Mouse (Mus musculus) CH12.LX (cell line): ENCODE results near the gene Gdf10. TPM values are rescaled to one million over a fixed set of nuclear protein-coding genes. Genes with fewer than 3 reads are reported as not detected.

Source experiments
- DNase-seq: peaks from one replicate; pipeline ENCODE4 v3.0.0-alpha.2; 2013; ENCODE audit errors: extremely low read depth
- H3K27ac ChIP-seq: 2 replicates; pipeline ENCODE4 v1.5.1; 2012; ENCODE audit warnings: low read depth, mild to moderate bottlenecking, control low read depth, moderate library complexity; ENCODE audit not compliant: insufficient read depth
- H3K27me3 ChIP-seq: replicated peaks from 2 replicates; pipeline ENCODE3; 2012; ENCODE audit warnings: inconsistent platforms
- H3K36me3 ChIP-seq, 2 experiments: replicated peaks in 1 of 2; 2 replicates each; pipeline versions ENCODE3 to v1.6.1; 2012; ENCODE audit warnings: inconsistent platforms in 1 of 2, low read length in 1 of 2, mild to moderate bottlenecking in 1 of 2, mixed read lengths in 1 of 2, moderate library complexity in 1 of 2; ENCODE audit not compliant: control insufficient read depth in 1 of 2, insufficient read depth in 1 of 2
- H3K4me1 ChIP-seq, 2 experiments: 2 replicates each; pipeline ENCODE4 v1.6.1; 2012; ENCODE audit warnings: inconsistent platforms in 1 of 2, moderate library complexity in 1 of 2; ENCODE audit not compliant: insufficient read depth in 2 of 2, control insufficient read depth in 1 of 2
- H3K4me2 ChIP-seq: 2 replicates; pipeline ENCODE4 v1.6.1; 2012; ENCODE audit warnings: low read depth, mild to moderate bottlenecking, control low read depth; ENCODE audit not compliant: poor library complexity, insufficient read depth, severe bottlenecking
- H3K4me3 ChIP-seq, 3 experiments: fragments of 150-350 bp in 1 of 3; sonication (generic) in 1 of 3; replicated peaks in 1 of 3; 2 replicates each; pipeline versions ENCODE3 to v1.5.1; 2011 to 2012; ENCODE audit warnings: low read depth in 2 of 3, low read length in 2 of 3, mild to moderate bottlenecking in 2 of 3, moderate library complexity in 2 of 3, control low read depth in 1 of 3, improper control_type of control experiment in 1 of 3, inconsistent platforms in 1 of 3, mixed read lengths in 1 of 3; ENCODE audit not compliant: poor library complexity in 1 of 3
- H3K79me2 ChIP-seq: replicated peaks from 2 replicates; pipeline ENCODE4 v1.6.1; 2012; ENCODE audit warnings: mild to moderate bottlenecking, moderate library complexity; ENCODE audit not compliant: control insufficient read depth, poor library complexity, insufficient read depth, severe bottlenecking; ENCODE audit errors: extremely low read depth
- H3K9ac ChIP-seq: 2 replicates; pipeline ENCODE4 v1.6.1; 2012; ENCODE audit warnings: low read depth, mild to moderate bottlenecking, control low read depth, moderate library complexity; ENCODE audit not compliant: insufficient read depth
- H3K9me3 ChIP-seq: replicated peaks from 2 replicates; pipeline ENCODE3; 2012; ENCODE audit warnings: low read length, inconsistent platforms, mixed read lengths
- CHD1 ChIP-seq: IDR thresholded peaks from 2 replicates; pipeline ENCODE4 v1.6.1; 2012; ENCODE audit warnings: low read depth, low read length, improper control_type of control experiment, inconsistent platforms
- CHD2 ChIP-seq: IDR thresholded peaks from 2 replicates; pipeline ENCODE4 v1.6.1; 2011; ENCODE audit warnings: low read length, improper control_type of control experiment
- CTCF ChIP-seq, 2 experiments: IDR thresholded peaks in 1 of 2; conservative IDR thresholded peaks in 1 of 2; 2 replicates each; pipeline ENCODE4 v1.5.1; 2011 to 2012; ENCODE audit warnings: low read depth in 2 of 2, low read length in 2 of 2, improper control_type of control experiment in 1 of 2, inconsistent platforms in 1 of 2, mild to moderate bottlenecking in 1 of 2, moderate library complexity in 1 of 2
- E2F4 ChIP-seq: IDR thresholded peaks from 2 replicates; pipeline ENCODE4 v1.6.1; 2011; ENCODE audit warnings: low read depth, low read length, improper control_type of control experiment; ENCODE audit not compliant: insufficient replicate concordance
- ELF1 ChIP-seq: IDR thresholded peaks from 2 replicates; pipeline ENCODE4 v1.6.1; 2014; ENCODE audit warnings: low read depth, mild to moderate bottlenecking, inconsistent platforms, low read length, improper control_type of control experiment
- EP300 ChIP-seq: IDR thresholded peaks from 2 replicates; pipeline ENCODE4 v1.6.1; 2011; ENCODE audit warnings: low read length, improper control_type of control experiment
- IRF4 ChIP-seq: IDR thresholded peaks from 2 replicates; pipeline ENCODE4 v1.6.1; 2014; ENCODE audit warnings: low read depth, mild to moderate bottlenecking, inconsistent platforms, low read length, improper control_type of control experiment
- MAX ChIP-seq: IDR thresholded peaks from 2 replicates; pipeline ENCODE4 v1.6.1; 2011; ENCODE audit warnings: low read length, improper control_type of control experiment
- MAZ ChIP-seq: IDR thresholded peaks from 2 replicates; pipeline ENCODE4 v1.6.1; 2012; ENCODE audit warnings: low read depth, mild to moderate bottlenecking, inconsistent platforms, low read length, improper control_type of control experiment, moderate library complexity
- MEF2A ChIP-seq: IDR thresholded peaks from 2 replicates; pipeline ENCODE4 v1.6.1; 2014; ENCODE audit warnings: low read depth, mild to moderate bottlenecking, inconsistent platforms, low read length, improper control_type of control experiment, borderline replicate concordance
- NELFE ChIP-seq: IDR thresholded peaks from 2 replicates; pipeline ENCODE4 v1.6.1; 2011; ENCODE audit warnings: low read depth, low read length, improper control_type of control experiment
- NRF1 ChIP-seq: IDR thresholded peaks from 2 replicates; pipeline ENCODE4 v1.6.1; 2014; ENCODE audit warnings: low read depth, mild to moderate bottlenecking, inconsistent platforms, low read length, improper control_type of control experiment, moderate library complexity
- POLR2A ChIP-seq: IDR thresholded peaks from 2 replicates; pipeline ENCODE4 v1.6.1; 2011; ENCODE audit warnings: low read depth, mild to moderate bottlenecking, improper control_type of control experiment, low read length
- RAD21 ChIP-seq: IDR thresholded peaks from 2 replicates; pipeline ENCODE4 v1.6.1; 2011; ENCODE audit warnings: low read depth, mild to moderate bottlenecking, low read length, improper control_type of control experiment, moderate library complexity
- RCOR1 ChIP-seq: conservative IDR thresholded peaks from 2 replicates; pipeline ENCODE4 v1.6.1; 2012; ENCODE audit warnings: low read depth, mild to moderate bottlenecking, inconsistent platforms, low read length, improper control_type of control experiment
- SIN3A ChIP-seq: IDR thresholded peaks from 2 replicates; pipeline ENCODE4 v1.6.1; 2012; ENCODE audit warnings: low read length, improper control_type of control experiment, inconsistent platforms
- SMC3 ChIP-seq: IDR thresholded peaks from 2 replicates; pipeline ENCODE4 v1.6.1; 2011; ENCODE audit warnings: low read depth, low read length, improper control_type of control experiment
- TBP ChIP-seq: conservative IDR thresholded peaks from 2 replicates; pipeline ENCODE4 v1.6.1; 2011; ENCODE audit warnings: low read depth, low read length, improper control_type of control experiment
- TCF12 ChIP-seq: IDR thresholded peaks from 2 replicates; pipeline ENCODE4 v1.6.1; 2014; ENCODE audit warnings: low read depth, mild to moderate bottlenecking, inconsistent platforms, low read length, improper control_type of control experiment
- USF1 ChIP-seq: IDR thresholded peaks from 2 replicates; pipeline ENCODE4 v1.6.1; 2014; ENCODE audit warnings: low read depth, mild to moderate bottlenecking, inconsistent platforms, low read length, improper control_type of control experiment
- USF2 ChIP-seq: conservative IDR thresholded peaks from 2 replicates; pipeline ENCODE4 v1.6.1; 2011; ENCODE audit warnings: low read depth, low read length, improper control_type of control experiment
- ZKSCAN1 ChIP-seq: IDR thresholded peaks from 2 replicates; pipeline ENCODE4 v1.6.1; 2012; ENCODE audit warnings: low read depth, inconsistent platforms, low read length, improper control_type of control experiment, borderline replicate concordance
- ZNF384 ChIP-seq: IDR thresholded peaks from 2 replicates; pipeline ENCODE4 v1.6.1; 2012; ENCODE audit warnings: low read depth, low read length, improper control_type of control experiment, inconsistent platforms
- dilution Hi-C: fragments of 300-500 bp; cut with MboI; formaldehyde crosslinking; loops from 2 replicates; pipeline ENCODE4 v1.14.3; 2020; ENCODE audit warnings: low sequenced_read_pairs; ENCODE audit not compliant: extremely low pct_unique_long_range_greater_than_20kb, extremely low pct_ligation_motif_present
- in situ Hi-C: fragments of 300-500 bp; cut with MboI; formaldehyde crosslinking; loops from 3 replicates; pipeline ENCODE4 v1.14.3; 2019; ENCODE audit warnings: low sequenced_read_pairs, low pct_ligation_motif_present, low pct_unique_long_range_greater_than_20kb, mixed read lengths
- polyA plus RNA-seq: library from polyadenylated mRNA; unstranded; fragments of >175 nt; gene quantifications from 2 replicates; pipeline ENCODE4 v1.2.1, GENCODE M21; 2012; ENCODE audit warnings: low read depth; ENCODE audit not compliant: insufficient read length
- total RNA-seq, 2 experiments: library from RNA; depleted of rRNA; stranded (reverse); fragments of 300-350 nt in 1 of 2; fragments of >200 nt in 1 of 2; gene quantifications; 2 replicates each; pipeline ENCODE4 v1.2.3; 2012 to 2014

Gene Gdf10
- total and polyA plus RNA-seq, 3 experiments, result not detected

DNA sequence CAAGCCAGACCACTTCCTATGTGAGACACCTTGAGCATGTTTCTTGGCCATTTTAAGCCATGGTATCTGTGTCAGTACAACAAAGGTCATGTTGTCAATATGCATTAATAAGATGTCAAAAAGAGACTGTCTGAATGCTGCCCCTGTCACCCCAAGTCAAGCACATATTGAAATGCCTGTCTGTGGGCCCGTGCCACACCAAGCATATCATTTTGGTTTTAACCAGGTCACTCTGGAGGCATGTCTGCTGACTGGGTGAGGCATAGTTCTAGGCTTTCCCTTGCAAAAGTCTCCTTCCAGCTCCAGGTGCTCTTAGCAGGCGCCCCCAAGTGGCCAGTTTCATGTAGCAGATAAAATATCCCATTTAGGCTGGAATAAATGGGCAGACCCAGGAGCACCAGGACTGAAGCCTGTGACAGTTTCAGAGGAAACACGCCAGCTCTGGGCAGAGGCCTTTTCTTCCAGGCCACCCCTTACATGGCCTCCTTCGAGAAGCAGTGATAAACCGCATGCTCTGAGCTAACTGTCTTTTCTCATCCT is 10.5 kb downstream of the Gdf10 start:
- H3K4me1 ChIP-seq, result peaks cover 0 to 11% of the 10 kb centered on the region in 2 experiments; a peak in 2 of 4 replicates

DNA sequence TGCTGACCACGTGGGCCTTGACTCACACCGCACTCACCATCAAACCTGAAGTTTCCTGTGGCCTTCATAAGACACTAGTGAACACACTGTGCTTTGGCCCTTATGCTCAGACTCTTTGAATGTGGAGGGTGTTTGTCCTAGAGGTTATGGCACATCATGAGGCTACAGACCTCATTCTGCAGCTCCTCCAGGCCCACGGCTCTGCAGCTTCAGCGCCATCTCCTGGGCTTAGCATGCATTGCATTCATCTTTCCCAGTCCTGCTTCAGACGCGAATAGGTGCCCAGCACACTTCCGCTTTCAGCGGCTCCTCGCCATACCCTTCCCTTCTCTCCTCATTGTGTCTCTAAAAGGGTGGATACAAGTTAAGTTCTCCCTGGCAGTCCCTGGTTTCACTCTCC is 15.7 kb downstream of the Gdf10 start:
- Histone ChIP-seq H3K9ac (no peak overlapping the region), H3K36me3 (no peaks in the 10 kb centered on the region), H3K27me3 (peaks cover 4% of the 10 kb centered on the region), H3K79me2 (no peaks in the 10 kb centered on the region), H3K9me3 (no peaks in the 10 kb centered on the region), H3K4me1 (peaks cover 8 to 10% of the 10 kb centered on the region in 2 experiments), H3K27ac (no peak overlapping the region), H3K4me2 (peak overlapping the region; percentile 18), H3K4me3 (peak overlapping the region in 2 of 3 experiments; percentile 0 to 25)
- in situ Hi-C loops (loop anchor here (10.0 kb wide), 1 partner anchor 264 kb away; no protein-coding TSS in a partner anchor), dilution Hi-C loops (no loop called here)
- TF ChIP-seq ELF1, result peak; percentile 87
- no peak for TF ChIP-seq E2F4
- peak; percentile 28; the same call in 1 of the 2 replicates for TF ChIP-seq IRF4
- TF ChIP-seq CTCF (conservative IDR thresholded peaks at IDR 0.05 in 1 of 2, IDR thresholded peaks at IDR 0.05 in 1 of 2; ENCODE audit: low read depth in 2 of 2, low read length in 2 of 2), result peak; percentile 90 to 95
- no peak for TF ChIP-seq CHD2
- no peak for TF ChIP-seq TBP
- peak; percentile 78 for TF ChIP-seq RAD21
- TF ChIP-seq USF1, result no peak
- TF ChIP-seq SMC3, result peak; percentile 74
- peak; percentile 88 for DNase-seq

More for the DNA sequence above, 10.5 kb downstream of the Gdf10 start:
- Histone ChIP-seq H3K9me3 (no peaks in the 10 kb centered on the region), H3K27me3 (peaks cover 4% of the 10 kb centered on the region), H3K79me2 (no peaks in the 10 kb centered on the region), H3K4me2 (no peak overlapping the region), H3K9ac (no peak overlapping the region), H3K27ac (no peak overlapping the region), H3K4me3 (no peak overlapping the region), H3K36me3 (no peaks in the 10 kb centered on the region)
- no peak for TF ChIP-seq EP300
- TF ChIP-seq CTCF (conservative IDR thresholded peaks at IDR 0.05 in 1 of 2, IDR thresholded peaks at IDR 0.05 in 1 of 2; ENCODE audit: low read depth in 2 of 2, low read length in 2 of 2), result peak; percentile 55 to 79
- peak; percentile 68 for TF ChIP-seq SMC3
- TF ChIP-seq RAD21, result peak; percentile 52
- in situ Hi-C loops, result loop anchor here (10.0 kb wide), 1 partner anchor 259 kb away; no protein-coding TSS in a partner anchor
- dilution Hi-C loops, result no loop called here
- DNase-seq, result peak; percentile 66

DNA sequence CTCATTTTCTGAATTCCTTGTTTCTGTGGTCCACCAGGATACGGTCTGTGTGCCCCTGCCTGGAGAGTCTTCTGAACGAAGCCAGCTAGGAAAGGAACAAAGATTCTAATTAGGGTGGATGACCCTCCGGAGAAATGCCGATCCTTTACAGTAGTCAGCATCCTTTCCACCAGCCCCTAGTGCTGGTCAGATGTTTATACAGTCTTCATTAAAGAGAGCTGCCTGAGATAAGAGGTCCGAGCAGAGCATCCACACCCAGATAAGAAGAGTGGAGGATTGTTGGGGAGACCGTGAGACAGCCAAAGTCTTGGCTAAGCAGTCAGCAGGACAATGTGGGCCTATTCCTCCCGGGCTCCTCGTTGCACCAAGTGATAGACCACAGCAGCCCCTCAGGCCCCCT is 17.4 kb downstream of the Gdf10 start, which contains the start of gene Gdf2:
Gene Gdf2, plus strand, starts transcription at position 301 of the 400 bp plus-strand sequence.
- H3K36me3 ChIP-seq, result no peaks in the 10 kb centered on the region
- DNase-seq, result no peak
- no peak within 1 kb of the TSS for H3K9ac ChIP-seq
- peaks cover 4% of the 10 kb centered on the region for H3K27me3 ChIP-seq
- no peak within 1 kb of the TSS for H3K4me3 ChIP-seq
- dilution Hi-C loops, result no loop called here
- H3K79me2 ChIP-seq, result no peaks in the 10 kb centered on the region
- H3K4me1 ChIP-seq, result peaks cover 11 to 14% of the 10 kb centered on the region in 2 experiments
- no peak within 1 kb of the TSS for H3K4me2 ChIP-seq
- in situ Hi-C loops, result no loop called here
- H3K27ac ChIP-seq, result no peak within 1 kb of the TSS
- H3K9me3 ChIP-seq, result no peaks in the 10 kb centered on the region
- TF ChIP-seq NRF1 (no peak), MAZ (no peak), MEF2A (no peak), USF2 (no peak), SIN3A (no peak), TBP (no peak), ZKSCAN1 (no peak), NELFE (no peak), POLR2A (no peak), MAX (no peak), TCF12 (no peak), ZNF384 (no peak), CHD1 (no peak), RCOR1 (no peak)
